Mouse (Mus musculus) MEL (cell line): ENCODE results near the gene Tmc8. TPM values are rescaled to one million over a fixed set of nuclear protein-coding genes. Genes with fewer than 3 reads are reported as not detected.
A peak's percentile ranks its signal among the peaks of the same experiment; 100 is the strongest.

Source experiments
- DNase-seq: peaks from one replicate; pipeline ENCODE4 v3.0.0; 2011; ENCODE audit warnings: low read depth, low spot score
- H3K27ac ChIP-seq: 2 replicates; pipeline ENCODE4 v1.5.1; 2012; ENCODE audit warnings: low read depth, mild to moderate bottlenecking, control low read depth, low read length, moderate library complexity; ENCODE audit not compliant: control insufficient read depth
- H3K27me3 ChIP-seq, 2 experiments: fragments of 150-350 bp in 1 of 2; sonication (generic) in 1 of 2; 2 replicates each; pipeline ENCODE4 v1.6.1; 2012; ENCODE audit warnings: low read length in 2 of 2, mild to moderate bottlenecking in 2 of 2, improper control_type of control experiment in 1 of 2, moderate library complexity in 1 of 2; ENCODE audit not compliant: insufficient read depth in 2 of 2, control insufficient read depth in 1 of 2
- H3K36me3 ChIP-seq, 2 experiments: 2 replicates each; pipeline ENCODE4 v1.6.1; 2012 to 2014; ENCODE audit warnings: low read length in 2 of 2, improper control_type of control experiment in 1 of 2, inconsistent platforms in 1 of 2, mild to moderate bottlenecking in 1 of 2; ENCODE audit not compliant: insufficient read depth in 2 of 2, control insufficient read depth in 1 of 2
- H3K4me1 ChIP-seq, 2 experiments: fragments of 150-350 bp in 1 of 2; sonication (generic) in 1 of 2; 2 replicates each; pipeline ENCODE4 v1.6.1; 2012; ENCODE audit warnings: low read length in 2 of 2, improper control_type of control experiment in 1 of 2, mild to moderate bottlenecking in 1 of 2; ENCODE audit not compliant: insufficient read depth in 2 of 2, control insufficient read depth in 1 of 2
- H3K4me3 ChIP-seq, 2 experiments: fragments of 150-350 bp in 1 of 2; sonication (generic) in 1 of 2; 2 replicates each; pipeline ENCODE4 v1.5.1; 2012; ENCODE audit warnings: low read depth in 2 of 2, low read length in 2 of 2, mild to moderate bottlenecking in 2 of 2, moderate library complexity in 2 of 2, control low read depth in 1 of 2, improper control_type of control experiment in 1 of 2; ENCODE audit not compliant: control insufficient read depth in 1 of 2, insufficient read depth in 1 of 2
- H3K79me2 ChIP-seq: 2 replicates; pipeline ENCODE4 v1.6.1; 2012; ENCODE audit warnings: mild to moderate bottlenecking, low read length, moderate library complexity; ENCODE audit not compliant: control insufficient read depth, poor library complexity, insufficient read depth
- H3K9ac ChIP-seq: 2 replicates; pipeline ENCODE4 v1.6.1; 2012; ENCODE audit warnings: low read depth, mild to moderate bottlenecking, control low read depth, low read length, moderate library complexity; ENCODE audit not compliant: control insufficient read depth, poor library complexity, severe bottlenecking
- H3K9me3 ChIP-seq: fragments of 150-350 bp; sonication (generic); replicated peaks from 2 replicates; pipeline ENCODE4 v1.6.1; 2012; ENCODE audit warnings: mild to moderate bottlenecking, low read length, improper control_type of control experiment, moderate library complexity; ENCODE audit not compliant: insufficient read depth
- BHLHE40 ChIP-seq: IDR thresholded peaks from 2 replicates; pipeline ENCODE4 v1.6.1; 2012; ENCODE audit warnings: low read depth, mild to moderate bottlenecking, inconsistent platforms, low read length, improper control_type of control experiment, borderline replicate concordance
- CHD1 ChIP-seq: IDR thresholded peaks from 2 replicates; pipeline ENCODE4 v1.6.1; 2012; ENCODE audit warnings: low read depth, mild to moderate bottlenecking, inconsistent platforms, low read length, improper control_type of control experiment
- CHD2 ChIP-seq: IDR thresholded peaks from 2 replicates; pipeline ENCODE4 v1.6.1; 2011; ENCODE audit warnings: low read length, improper control_type of control experiment
- CTCF ChIP-seq, 3 experiments: IDR thresholded peaks in 2 of 3; conservative IDR thresholded peaks in 1 of 3; 2 replicates each; pipeline ENCODE4 v1.5.1; 2011 to 2012; ENCODE audit warnings: low read length in 3 of 3, low read depth in 2 of 3, mild to moderate bottlenecking in 2 of 3, improper control_type of control experiment in 1 of 3, inconsistent platforms in 1 of 3, mixed read lengths in 1 of 3, moderate library complexity in 1 of 3; ENCODE audit not compliant: control insufficient read depth in 1 of 3, insufficient read depth in 1 of 3, poor library complexity in 1 of 3, severe bottlenecking in 1 of 3
- E2F4 ChIP-seq: IDR thresholded peaks from 2 replicates; pipeline ENCODE4 v1.6.1; 2011; ENCODE audit warnings: low read depth, low read length, improper control_type of control experiment, borderline replicate concordance
- ELF1 ChIP-seq: IDR thresholded peaks from 2 replicates; pipeline ENCODE4 v1.6.1; 2014; ENCODE audit warnings: low read depth, mild to moderate bottlenecking, inconsistent platforms, low read length, improper control_type of control experiment, moderate library complexity
- EP300 ChIP-seq, 2 experiments: IDR thresholded peaks; 2 replicates each; pipeline ENCODE4 v1.6.1; 2011; ENCODE audit warnings: improper control_type of control experiment in 2 of 2, low read length in 2 of 2, low read depth in 1 of 2, mild to moderate bottlenecking in 1 of 2
- ETS1 ChIP-seq: IDR thresholded peaks from 2 replicates; pipeline ENCODE4 v1.6.1; 2012; ENCODE audit warnings: low read depth, mild to moderate bottlenecking, inconsistent platforms, low read length, improper control_type of control experiment, moderate library complexity
- GABPA ChIP-seq: IDR thresholded peaks from 2 replicates; pipeline ENCODE4 v1.6.1; 2012; ENCODE audit warnings: low read depth, mild to moderate bottlenecking, inconsistent platforms, low read length, improper control_type of control experiment, moderate library complexity
- GATA1 ChIP-seq: IDR thresholded peaks from 2 replicates; pipeline ENCODE4 v1.6.1; 2011; ENCODE audit warnings: low read depth, low read length, improper control_type of control experiment
- HCFC1 ChIP-seq: IDR thresholded peaks from 2 replicates; pipeline ENCODE4 v1.6.1; 2012; ENCODE audit warnings: low read depth, mild to moderate bottlenecking, inconsistent platforms, low read length, improper control_type of control experiment, moderate library complexity
- KAT2A ChIP-seq: conservative IDR thresholded peaks from 2 replicates; pipeline ENCODE4 v1.6.1; 2012; ENCODE audit warnings: low read depth, low read length, improper control_type of control experiment, inconsistent platforms
- MAFK ChIP-seq: IDR thresholded peaks from 2 replicates; pipeline ENCODE4 v1.6.1; 2011; ENCODE audit warnings: low read depth, mild to moderate bottlenecking, low read length, improper control_type of control experiment, borderline replicate concordance
- MAX ChIP-seq: IDR thresholded peaks from 2 replicates; pipeline ENCODE4 v1.6.1; 2011; ENCODE audit warnings: low read length, improper control_type of control experiment
- MAZ ChIP-seq: IDR thresholded peaks from 2 replicates; pipeline ENCODE4 v1.6.1; 2012; ENCODE audit warnings: low read depth, mild to moderate bottlenecking, inconsistent platforms, low read length, improper control_type of control experiment
- MEF2A ChIP-seq: IDR thresholded peaks from 2 replicates; pipeline ENCODE4 v1.6.1; 2014; ENCODE audit warnings: low read depth, mild to moderate bottlenecking, inconsistent platforms, low read length, improper control_type of control experiment; ENCODE audit not compliant: poor library complexity, insufficient replicate concordance, severe bottlenecking; ENCODE audit errors: extremely low read depth
- MXI1 ChIP-seq: IDR thresholded peaks from 2 replicates; pipeline ENCODE4 v1.6.1; 2011; ENCODE audit warnings: mild to moderate bottlenecking, low read depth, low read length, improper control_type of control experiment
- MYB ChIP-seq: IDR thresholded peaks from 2 replicates; pipeline ENCODE4 v1.6.1; 2011; ENCODE audit warnings: mild to moderate bottlenecking, low read depth, low read length, improper control_type of control experiment
- NELFE ChIP-seq: IDR thresholded peaks from 2 replicates; pipeline ENCODE4 v1.6.1; 2011; ENCODE audit warnings: low read depth, low read length, improper control_type of control experiment
- NRF1 ChIP-seq: IDR thresholded peaks from 2 replicates; pipeline ENCODE4 v1.6.1; 2014; ENCODE audit warnings: low read depth, mild to moderate bottlenecking, inconsistent platforms, low read length, improper control_type of control experiment, moderate library complexity; ENCODE audit not compliant: poor library complexity, insufficient read depth, severe bottlenecking
- POLR2A ChIP-seq, 2 experiments: IDR thresholded peaks; 2 replicates each; pipeline ENCODE4 v1.6.1; 2011 to 2012; ENCODE audit warnings: low read length in 2 of 2, mild to moderate bottlenecking in 2 of 2, control low read depth in 1 of 2, improper control_type of control experiment in 1 of 2, low read depth in 1 of 2, moderate library complexity in 1 of 2; ENCODE audit not compliant: control insufficient read depth in 1 of 2, insufficient read depth in 1 of 2, poor library complexity in 1 of 2
- POLR2AphosphoS2 ChIP-seq: IDR thresholded peaks from 2 replicates; pipeline ENCODE4 v1.6.1; 2011; ENCODE audit warnings: low read length, improper control_type of control experiment
- POLR2AphosphoS5 ChIP-seq: IDR thresholded peaks from 2 replicates; pipeline ENCODE4 v1.6.1; 2012; ENCODE audit warnings: low read depth, borderline replicate concordance, mild to moderate bottlenecking, inconsistent platforms, low read length, moderate library complexity, mixed read lengths
- RAD21 ChIP-seq: IDR thresholded peaks from 2 replicates; pipeline ENCODE4 v1.6.1; 2011; ENCODE audit warnings: mild to moderate bottlenecking, low read depth, low read length, improper control_type of control experiment
- RCOR1 ChIP-seq: IDR thresholded peaks from 2 replicates; pipeline ENCODE4 v1.6.1; 2012; ENCODE audit warnings: low read depth, mild to moderate bottlenecking, inconsistent platforms, low read length, improper control_type of control experiment
- SIN3A ChIP-seq: IDR thresholded peaks from 2 replicates; pipeline ENCODE4 v1.6.1; 2012; ENCODE audit warnings: low read length, improper control_type of control experiment, inconsistent platforms
- SMC3 ChIP-seq: IDR thresholded peaks from 2 replicates; pipeline ENCODE4 v1.6.1; 2011; ENCODE audit warnings: low read depth, low read length, improper control_type of control experiment
- TBP ChIP-seq: IDR thresholded peaks from 2 replicates; pipeline ENCODE4 v1.8.0; 2011; ENCODE audit warnings: low read depth, low read length, improper control_type of control experiment
- USF2 ChIP-seq, 2 experiments: IDR thresholded peaks; 2 replicates each; pipeline ENCODE4 v1.6.1; 2011 to 2012; ENCODE audit warnings: improper control_type of control experiment in 2 of 2, low read length in 2 of 2, borderline replicate concordance in 1 of 2, inconsistent platforms in 1 of 2, low read depth in 1 of 2, mild to moderate bottlenecking in 1 of 2; ENCODE audit not compliant: insufficient read depth in 1 of 2
- ZC3H11A ChIP-seq: IDR thresholded peaks from 2 replicates; pipeline ENCODE4 v1.6.1; 2012; ENCODE audit warnings: low read depth, mild to moderate bottlenecking, inconsistent platforms, low read length, improper control_type of control experiment
- ZKSCAN1 ChIP-seq: IDR thresholded peaks from 2 replicates; pipeline ENCODE4 v1.6.1; 2012; ENCODE audit warnings: low read depth, mild to moderate bottlenecking, inconsistent platforms, low read length, improper control_type of control experiment, moderate library complexity
- polyA plus RNA-seq, 2 experiments: library from polyadenylated mRNA; stranded (reverse) in 1 of 2; unstranded in 1 of 2; fragments of >175 nt in 1 of 2; fragments of >200 nt in 1 of 2; gene quantifications; 2 replicates each; pipeline versions ENCODE4 v1.2.1 to v1.2.4; 2012; ENCODE audit warnings: low replicate concordance in 2 of 2, low read depth in 1 of 2; ENCODE audit not compliant: insufficient read length in 2 of 2, insufficient read depth in 1 of 2, missing spikeins in 1 of 2
- total RNA-seq: library from RNA; depleted of rRNA; stranded (reverse); fragments of 300-350 nt; gene quantifications from 2 replicates; pipeline ENCODE4 v1.2.3, GENCODE M21; 2012

Tmc8 gene
- total and polyA plus RNA-seq, 3 experiments: 15.4 to 23.5 TPM; not detected in 1

GRCm38 (mm10) chr11:117830401-117830800 lies 48.5 kb downstream of the Tmc8 start (continued):
- TF ChIP-seq MAFK (peak; percentile 48; the same call in 1 of the 2 replicates), CHD2 (no peak), EP300 (IDR thresholded peaks at IDR 0.05; ENCODE audit: low read depth in 1 of 2, low read length in 2 of 2) (peak; percentile 78 to 82), KAT2A (peak; percentile 32; the same call in 1 of the 2 replicates), MXI1 (peak; percentile 41; the same call in 1 of the 2 replicates), POLR2AphosphoS5 (no peak), MYB (0 out of 2 replicates have a peak, but pooled peaks have one; percentile 17), MAX (no peak), SMC3 (no peak), ETS1 (peak; percentile 95), CHD1 (no peak), TBP (no peak), RAD21 (no peak), GABPA (no peak), ZC3H11A (no peak), MEF2A (no peak), RCOR1 (peak; percentile 67), GATA1 (peak; percentile 42; the same call in 1 of the 2 replicates), ZKSCAN1 (no peak), NRF1 (no peak), CTCF (IDR thresholded peaks at IDR 0.05 in 2 of 3, conservative IDR thresholded peaks at IDR 0.05 in 1 of 3; ENCODE audit: control insufficient read depth in 1 of 3, insufficient read depth in 1 of 3, low read depth in 2 of 3, low read length in 3 of 3, poor library complexity in 1 of 3, severe bottlenecking in 1 of 3) (no peak), E2F4 (no peak)

- DNase-seq: peak; percentile 99
- Histone ChIP-seq H3K9ac (peak overlapping the region; percentile 65), H3K27ac (peak overlapping the region; percentile 67), H3K4me1 (peaks cover 22 to 53% of the 10 kb centered on the region in 2 experiments), H3K9me3 (no peaks in the 10 kb centered on the region), H3K27me3 (no peaks in the 10 kb centered on the region), H3K36me3 (peaks cover 0 to 37% of the 10 kb centered on the region in 2 experiments; a peak in 2 of 4 replicates), H3K79me2 (no peaks in the 10 kb centered on the region), H3K4me3 (peak overlapping the region; percentile 48 to 66)
- TF ChIP-seq POLR2A (IDR thresholded peaks at IDR 0.05; ENCODE audit: control insufficient read depth in 1 of 2, insufficient read depth in 1 of 2, low read depth in 1 of 2, low read length in 2 of 2, poor library complexity in 1 of 2) (peak; percentile 44 to 55; a peak in 2 of 4 replicates), E2F4 (no peak), CTCF (IDR thresholded peaks at IDR 0.05 in 2 of 3, conservative IDR thresholded peaks at IDR 0.05 in 1 of 3; ENCODE audit: control insufficient read depth in 1 of 3, insufficient read depth in 1 of 3, low read depth in 2 of 3, low read length in 3 of 3, poor library complexity in 1 of 3, severe bottlenecking in 1 of 3) (peak; percentile 83 to 97 (median 94)), SIN3A (peak; percentile 96), BHLHE40 (no peak), HCFC1 (peak; percentile 80), MAFK (no peak), MAZ (peak; percentile 42; the same call in 1 of the 2 replicates), NELFE (peak; percentile 69), MAX (peak; percentile 86), TBP (peak; percentile 25; the same call in 1 of the 2 replicates), ZC3H11A (no peak), ELF1 (peak; percentile 66), NRF1 (no peak), RAD21 (peak; percentile 37), EP300 (IDR thresholded peaks at IDR 0.05; ENCODE audit: low read depth in 1 of 2, low read length in 2 of 2) (peak; percentile 18 to 60; a peak in 2 of 4 replicates), USF2 (IDR thresholded peaks at IDR 0.05; ENCODE audit: borderline replicate concordance in 1 of 2, insufficient read depth in 1 of 2, low read depth in 1 of 2, low read length in 2 of 2) (no peak), POLR2AphosphoS2 (no peak; the same call in 1 of the 2 replicates), CHD1 (0 out of 2 replicates have a peak, but pooled peaks have one; percentile 69)
These were observed 50.5 kb downstream of the Tmc8 start for GRCm38 (mm10) chr11:117832086-117832969.
